Mouse (Mus musculus): ENCODE data around the gene Omg.
A peak's percentile ranks its signal among the peaks of the same experiment; 100 is the strongest.

Gene Omg

DNA sequence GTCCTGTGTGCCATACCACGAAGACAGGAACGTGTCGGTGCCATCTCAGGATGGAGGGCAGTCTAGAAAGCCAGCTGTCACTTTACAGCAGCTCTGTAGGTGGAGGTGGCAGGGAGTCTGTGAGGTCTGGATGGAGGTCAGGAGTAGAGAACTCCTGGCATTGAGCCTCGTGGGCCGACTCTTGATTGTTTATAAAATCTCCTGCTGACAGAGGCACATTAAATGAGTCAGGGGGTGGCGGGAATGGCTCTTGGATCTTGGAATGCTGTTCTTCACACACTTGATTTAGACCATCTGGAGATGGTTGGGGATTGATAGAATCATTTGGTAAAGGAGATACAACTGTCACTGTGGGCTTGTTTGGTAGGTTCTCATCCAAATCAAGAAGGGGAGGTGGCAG is 11.4 kb upstream of the Omg start:
- no peak for DNase-seq

- DNase-seq = no peak
Measured at GRCm38 (mm10) chr11:79511970-79512369, 8.1 kb upstream of the Omg start.

GRCm38 (mm10) chr11:79504506-79504905 is 622 bp upstream of the Omg start:
- DNase-seq = no peak

DNA sequence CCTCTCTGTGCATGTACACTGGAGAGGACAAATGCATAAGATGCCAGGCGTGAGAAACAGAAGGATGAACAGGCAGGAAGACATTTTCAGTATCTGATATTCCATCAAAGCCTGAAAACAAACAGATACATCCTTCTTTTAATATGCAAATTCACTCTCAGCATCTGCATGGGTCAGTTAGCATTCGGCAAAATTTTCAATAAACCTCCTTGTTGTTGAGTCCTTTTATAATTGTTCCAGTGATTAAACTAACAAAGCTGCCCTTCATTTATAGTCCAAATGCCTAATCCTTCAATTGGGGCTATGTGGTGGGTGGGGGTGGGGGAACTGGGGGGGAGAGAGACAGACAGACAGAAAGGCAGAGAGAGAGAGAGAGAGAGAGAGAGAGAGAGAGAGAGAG is 967 bp downstream of the Omg start:
- DNase-seq = no peak

DNA sequence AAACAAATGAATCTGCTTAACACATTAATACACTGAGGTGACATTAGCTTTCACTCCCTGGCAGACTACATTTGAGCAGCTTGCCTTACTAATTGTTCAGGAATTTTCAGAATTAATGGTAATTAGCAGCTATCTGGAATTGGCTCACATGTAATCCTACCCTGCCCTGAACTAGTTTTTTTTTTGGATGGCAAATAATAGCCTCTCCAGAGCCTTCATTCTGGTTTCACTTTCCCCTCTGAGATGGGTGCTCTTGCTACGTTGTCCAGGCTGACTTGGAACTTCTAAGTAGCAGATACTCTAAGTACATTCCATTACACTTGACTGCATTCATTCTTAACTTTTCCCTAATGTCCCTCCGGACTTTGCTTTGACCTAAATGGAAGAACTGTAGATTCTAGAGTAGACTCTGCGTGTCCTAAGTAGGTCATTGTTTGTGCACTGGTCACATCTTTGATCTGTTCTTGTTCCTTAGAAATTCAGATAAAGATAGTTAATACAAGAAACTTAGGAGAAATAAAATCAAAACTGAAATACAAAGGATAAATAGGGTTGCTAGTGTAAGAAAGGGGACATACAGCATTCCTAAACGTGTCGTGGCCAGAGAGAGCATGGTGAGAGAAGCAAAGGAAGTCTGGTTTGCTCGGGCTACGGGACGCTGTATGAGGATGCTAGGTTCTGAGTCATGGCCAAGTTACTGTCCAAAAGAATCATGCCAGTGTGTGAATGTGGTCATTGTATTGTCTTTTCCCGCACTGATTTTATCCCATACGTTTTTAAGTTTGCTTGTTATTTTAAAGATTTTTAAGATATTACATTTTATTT is 8.7 kb downstream of the Omg start:
- peak; percentile 11 for DNase-seq

- DNase-seq = no peak
Measured at GRCm38 (mm10) chr11:79484721-79485120, 19.2 kb downstream of the Omg start.

- DNase-seq = no peak
Measured at GRCm38 (mm10) chr11:79483876-79484528, 19.9 kb downstream of the Omg start.

GRCm38 (mm10) chr11:79483392-79483791 is 20.5 kb downstream of the Omg start:
- DNase-seq = no peak

DNA sequence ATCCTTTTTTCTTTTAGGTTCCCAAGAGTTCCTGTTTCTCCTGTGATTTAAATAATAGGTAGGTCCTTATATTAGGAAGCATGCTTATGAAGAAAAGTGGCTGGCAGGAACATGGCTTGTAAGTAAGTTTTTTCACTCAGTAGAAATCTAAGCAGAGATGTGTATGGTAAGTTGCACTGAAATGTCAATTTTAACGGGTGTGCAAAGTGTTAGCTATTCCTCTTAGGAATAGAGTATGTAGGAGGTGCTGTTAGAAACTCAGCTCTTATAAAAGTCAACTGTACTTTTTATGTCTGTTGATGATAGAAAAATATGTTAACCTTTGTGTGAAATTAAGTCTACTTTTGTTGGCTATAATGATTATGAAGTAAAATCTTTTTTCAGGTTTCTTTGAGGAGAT is 35.8 kb downstream of the Omg start:
- DNase-seq = no peak

DNA sequence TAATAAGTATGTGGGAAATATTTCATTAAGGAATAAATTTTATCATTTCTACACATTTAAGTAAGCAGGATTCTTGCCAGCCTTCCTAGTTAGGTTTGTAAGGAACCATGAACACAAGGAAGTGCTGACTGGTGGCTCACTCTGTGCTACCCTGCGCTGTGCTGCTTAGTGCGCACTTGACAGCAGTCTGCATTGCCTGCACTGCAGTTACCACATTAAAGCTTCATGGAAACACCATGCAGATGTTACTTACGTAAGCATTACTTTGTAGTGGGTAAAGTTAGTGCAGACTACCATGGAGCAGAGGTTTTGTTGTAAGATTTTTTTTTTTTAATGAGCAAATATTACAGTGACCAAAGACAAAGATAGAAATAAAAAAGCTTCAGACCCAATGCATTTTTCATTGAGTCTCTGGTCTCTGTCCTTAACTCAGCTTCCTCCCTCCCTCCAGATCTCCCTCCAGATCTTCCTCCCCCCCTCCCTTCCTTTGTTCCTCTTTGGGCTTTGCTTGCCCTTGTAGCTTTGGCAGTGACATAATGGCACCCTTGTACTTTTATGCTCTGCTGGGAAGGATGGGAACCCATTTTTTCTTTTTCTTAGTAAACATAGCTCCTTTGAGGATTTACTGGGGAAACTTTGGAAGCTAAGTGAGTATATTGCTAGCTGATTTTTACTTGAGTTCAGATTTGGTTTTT is 43.0 kb downstream of the Omg start:
- no peak for DNase-seq

- no peak for DNase-seq
Measured at GRCm38 (mm10) chr11:79459846-79460245, 44.0 kb downstream of the Omg start.

GRCm38 (mm10) chr11:79457928-79458327 is 46.0 kb downstream of the Omg start:
- no peak for DNase-seq

DNA sequence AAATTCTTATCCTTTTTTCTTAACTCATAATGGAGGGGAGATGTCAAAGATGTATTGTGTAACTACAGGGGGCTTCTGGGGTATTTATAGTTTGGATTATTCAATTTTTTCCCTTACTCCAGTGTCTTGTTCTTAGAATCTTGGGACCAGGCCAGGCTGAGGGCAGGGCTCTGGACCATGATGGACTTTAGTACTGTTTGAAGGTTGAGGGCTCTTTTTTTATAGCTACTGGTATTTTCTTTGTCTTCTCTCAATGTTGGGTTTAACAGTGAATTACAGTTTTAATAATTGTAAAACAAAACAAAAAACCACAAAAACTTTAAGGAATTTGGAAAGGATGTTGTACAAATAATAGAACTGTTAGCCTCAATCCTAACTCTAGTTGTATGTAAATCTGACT is 50.9 kb downstream of the Omg start:
- DNase-seq = no peak

All from cerebellum, adult 8-10 months (tissue).